Mouse (Mus musculus) embryonic facial prominence, embryonic 13.5 days (tissue): Measurements from ENCODE around the gene Vasn. TPM values are rescaled to one million over a fixed set of nuclear protein-coding genes. Genes with fewer than 3 reads are reported as not detected.

ENCODE experiments used
- ATAC-seq: fragments of 200-750 bp; cut with Nextera tagmentation; 2 replicates; pipeline ENCODE4 v1.8.0; 2017; ENCODE audit warnings: low read depth; ENCODE audit not compliant: insufficient number of reproducible peaks, insufficient read depth, low FRiP score, low TSS enrichment
- H3K27ac ChIP-seq: fragments of 300-500 bp; sonication (generic); 2 replicates; pipeline ENCODE4 v1.5.1; 2015; ENCODE audit warnings: moderate library complexity, mild to moderate bottlenecking, inconsistent platforms
- H3K27me3 ChIP-seq: fragments of 300-500 bp; sonication (generic); 2 replicates; pipeline ENCODE4 v1.6.1; 2015; ENCODE audit warnings: mild to moderate bottlenecking, inconsistent platforms
- H3K36me3 ChIP-seq: fragments of 300-500 bp; sonication (generic); 2 replicates; pipeline ENCODE4 v1.6.1; 2015; ENCODE audit warnings: mild to moderate bottlenecking, inconsistent platforms
- H3K4me1 ChIP-seq: fragments of 300-500 bp; sonication (generic); 2 replicates; pipeline ENCODE4 v1.6.1; 2015; ENCODE audit warnings: inconsistent platforms
- H3K4me2 ChIP-seq: fragments of 300-500 bp; sonication (generic); 2 replicates; pipeline ENCODE4 v1.6.1; 2015; ENCODE audit warnings: moderate library complexity, mild to moderate bottlenecking, inconsistent platforms
- H3K4me3 ChIP-seq: fragments of 300-500 bp; sonication (generic); 2 replicates; pipeline ENCODE4 v1.5.1; 2015; ENCODE audit warnings: mild to moderate bottlenecking, inconsistent platforms
- H3K9ac ChIP-seq: fragments of 300-500 bp; sonication (generic); 2 replicates; pipeline ENCODE4 v1.6.1; 2015; ENCODE audit warnings: mild to moderate bottlenecking, inconsistent platforms
- H3K9me3 ChIP-seq: fragments of 300-500 bp; sonication (generic); 2 replicates; pipeline ENCODE4 v1.6.1; 2016; ENCODE audit warnings: inconsistent platforms
- WGBS: fragments of 180-500 bp; shearing (Covaris S2); methylation state at CpG from one replicate; pipeline ENCODE4 v1.1.7; 2015; ENCODE audit warnings: mixed read lengths; 5-methylcytosine and 5-hydroxymethylcytosine counted together
- polyA plus RNA-seq: library from polyadenylated mRNA; unstranded; fragments of >200 nt; fragmentation: Nextera tagmentation; extraction: Ambion mirVana; gene quantifications from 2 replicates; pipeline ENCODE4 v1.2.1, GENCODE M21; 2015

Gene Vasn
- polyA plus RNA-seq, result 29.2 and 30.2 TPM in 2 replicates

GRCm38 (mm10) chr16:4639831-4640237, at the start of gene Vasn, which contains the start of gene Dnaja3:
TSS of gene Vasn (plus strand) at chr16:4639941.
TSS of gene Dnaja3 (plus strand) at chr16:4639989.
- Histone ChIP-seq H3K36me3 (peaks cover 17% of the 10 kb centered on the region; the same call in 1 of the 2 replicates), H3K4me3 (peak within 1 kb of the TSS; percentile 84), H3K9ac (peak within 1 kb of the TSS; percentile 89), H3K4me2 (peak within 1 kb of the TSS; percentile 85), H3K9me3 (no peaks in the 10 kb centered on the region), H3K27ac (peak within 1 kb of the TSS; percentile 93), H3K27me3 (no peaks in the 10 kb centered on the region), H3K4me1 (peaks cover 62% of the 10 kb centered on the region)
- under 1% methylated on average over 22 of the region's 22 CpGs for WGBS
- ATAC-seq, result peak; percentile 92

- Histone ChIP-seq H3K9ac (no peak overlapping the region), H3K4me1 (peaks cover 42% of the 10 kb centered on the region), H3K36me3 (peaks cover 14% of the 10 kb centered on the region), H3K4me2 (no peak overlapping the region), H3K27me3 (no peaks in the 10 kb centered on the region), H3K27ac (no peak overlapping the region), H3K9me3 (no peaks in the 10 kb centered on the region), H3K4me3 (no peak overlapping the region)
- no peak for ATAC-seq
- WGBS, result 93% methylated on average over 9 of the region's 9 CpGs
Observed at GRCm38 (mm10) chr16:4590236-4590635, 49.5 kb upstream of the Vasn start.

GRCm38 (mm10) chr16:4592909-4593875, 46.5 kb upstream of the Vasn start:
- Histone ChIP-seq H3K4me1 (peaks cover 51% of the 10 kb centered on the region), H3K4me2 (peak overlapping the region; percentile 99), H3K9me3 (no peaks in the 10 kb centered on the region), H3K9ac (peak overlapping the region; percentile 95), H3K27ac (peak overlapping the region; percentile 96), H3K4me3 (peak overlapping the region; percentile 89), H3K36me3 (peaks cover 14% of the 10 kb centered on the region), H3K27me3 (no peaks in the 10 kb centered on the region)
- no peak for ATAC-seq
- WGBS, result 11% methylated on average over 32 of the region's 32 CpGs

- ATAC-seq, result peak; percentile 88
- WGBS, result under 1% methylated on average over 28 of the region's 74 CpGs
Observed at GRCm38 (mm10) chr16:4593971-4594813, 45.5 kb upstream of the Vasn start, which contains the start of gene Glis2. TSS of gene Glis2 (plus strand) at chr16:4594713.

GRCm38 (mm10) chr16:4594814-4595526, 44.8 kb upstream of the Vasn start:
- H3K36me3 ChIP-seq, result peaks cover 13% of the 10 kb centered on the region
- peak overlapping the region; percentile 99 for H3K4me2 ChIP-seq
- WGBS, result under 1% methylated on average over 39 of the region's 52 CpGs
- peak overlapping the region; percentile 89 for H3K4me3 ChIP-seq
- ATAC-seq, result peak; percentile 12; the same call in 1 of the 2 replicates
- no peaks in the 10 kb centered on the region for H3K9me3 ChIP-seq
- no peaks in the 10 kb centered on the region for H3K27me3 ChIP-seq
- peak overlapping the region; percentile 96 for H3K27ac ChIP-seq
- peak overlapping the region; percentile 95 for H3K9ac ChIP-seq
- H3K4me1 ChIP-seq, result peaks cover 69% of the 10 kb centered on the region

More at GRCm38 (mm10) chr16:4593971-4594813, 45.5 kb upstream of the Vasn start, which contains the start of gene Glis2:
- Histone ChIP-seq H3K4me3 (peak within 1 kb of the TSS; percentile 89), H3K4me1 (peaks cover 61% of the 10 kb centered on the region), H3K9ac (peak within 1 kb of the TSS; percentile 95), H3K36me3 (peaks cover 14% of the 10 kb centered on the region), H3K27me3 (no peaks in the 10 kb centered on the region), H3K9me3 (no peaks in the 10 kb centered on the region), H3K4me2 (peak within 1 kb of the TSS; percentile 99), H3K27ac (peak within 1 kb of the TSS; percentile 96)

GRCm38 (mm10) chr16:4595527-4595963, 44.2 kb upstream of the Vasn start:
- H3K4me1 ChIP-seq, result peaks cover 74% of the 10 kb centered on the region
- ATAC-seq, result no peak
- H3K9ac ChIP-seq, result peak overlapping the region; percentile 95
- peaks cover 8% of the 10 kb centered on the region for H3K36me3 ChIP-seq
- WGBS, result 6% methylated on average over 5 of the region's 5 CpGs
- H3K9me3 ChIP-seq, result no peaks in the 10 kb centered on the region
- peak overlapping the region; percentile 89 for H3K4me3 ChIP-seq
- H3K4me2 ChIP-seq, result peak overlapping the region; percentile 99
- H3K27me3 ChIP-seq, result no peaks in the 10 kb centered on the region
- H3K27ac ChIP-seq, result peak overlapping the region; percentile 96

- Histone ChIP-seq H3K9ac (peak overlapping the region; percentile 95), H3K36me3 (peaks cover under 1% of the 10 kb centered on the region; the same call in 1 of the 2 replicates), H3K4me2 (peak overlapping the region; percentile 99), H3K4me3 (peak overlapping the region; percentile 89), H3K4me1 (peaks cover 80% of the 10 kb centered on the region), H3K27me3 (no peaks in the 10 kb centered on the region), H3K9me3 (no peaks in the 10 kb centered on the region), H3K27ac (peak overlapping the region; percentile 96)
- 10% methylated on average over 3 of the region's 3 CpGs for WGBS
- ATAC-seq, result no peak
Observed at GRCm38 (mm10) chr16:4596141-4596728, 43.5 kb upstream of the Vasn start.

- H3K36me3 ChIP-seq, result no peaks in the 10 kb centered on the region
- peaks cover 83% of the 10 kb centered on the region for H3K4me1 ChIP-seq
- no peaks in the 10 kb centered on the region for H3K9me3 ChIP-seq
- H3K9ac ChIP-seq, result peak overlapping the region; percentile 95
- WGBS, result 34% methylated on average over 2 of the region's 2 CpGs
- peak overlapping the region; percentile 89 for H3K4me3 ChIP-seq
- no peaks in the 10 kb centered on the region for H3K27me3 ChIP-seq
- no peak for ATAC-seq
- peak overlapping the region; percentile 99 for H3K4me2 ChIP-seq
- peak overlapping the region; percentile 96 for H3K27ac ChIP-seq
Observed at GRCm38 (mm10) chr16:4596836-4597235, 42.9 kb upstream of the Vasn start.

- H3K4me1 ChIP-seq, result peaks cover 83% of the 10 kb centered on the region
- peak overlapping the region; percentile 96 for H3K27ac ChIP-seq
- H3K4me2 ChIP-seq, result peak overlapping the region; percentile 99
- H3K9me3 ChIP-seq, result no peaks in the 10 kb centered on the region
- WGBS, result 31% methylated on average over 7 of the region's 7 CpGs
- H3K9ac ChIP-seq, result peak overlapping the region; percentile 95
- no peaks in the 10 kb centered on the region for H3K27me3 ChIP-seq
- ATAC-seq, result no peak
- no peaks in the 10 kb centered on the region for H3K36me3 ChIP-seq
- H3K4me3 ChIP-seq, result peak overlapping the region; percentile 89
Observed at GRCm38 (mm10) chr16:4597296-4597695, 42.4 kb upstream of the Vasn start.

- Histone ChIP-seq H3K4me1 (peaks cover 83% of the 10 kb centered on the region), H3K4me3 (0 out of 2 replicates have a peak overlapping the region, but pooled peaks have one; percentile 89), H3K9me3 (no peaks in the 10 kb centered on the region), H3K36me3 (no peaks in the 10 kb centered on the region), H3K27ac (peak overlapping the region; percentile 96), H3K27me3 (no peaks in the 10 kb centered on the region), H3K4me2 (peak overlapping the region; percentile 99), H3K9ac (peak overlapping the region; percentile 95)
- 59% methylated on average over 5 of the region's 5 CpGs for WGBS
- no peak for ATAC-seq
Observed at GRCm38 (mm10) chr16:4598041-4598440, 41.7 kb upstream of the Vasn start.
